Mouse (Mus musculus): ENCODE data around the gene Olfr1287. TPM values are rescaled to one million over a fixed set of nuclear protein-coding genes. Genes with fewer than 3 reads are reported as not detected.

The Olfr1287 gene
- not detected in 2 replicates for polyA plus RNA-seq (2012; rRNA removed; ENCODE audit: low replicate concordance)

DNA sequence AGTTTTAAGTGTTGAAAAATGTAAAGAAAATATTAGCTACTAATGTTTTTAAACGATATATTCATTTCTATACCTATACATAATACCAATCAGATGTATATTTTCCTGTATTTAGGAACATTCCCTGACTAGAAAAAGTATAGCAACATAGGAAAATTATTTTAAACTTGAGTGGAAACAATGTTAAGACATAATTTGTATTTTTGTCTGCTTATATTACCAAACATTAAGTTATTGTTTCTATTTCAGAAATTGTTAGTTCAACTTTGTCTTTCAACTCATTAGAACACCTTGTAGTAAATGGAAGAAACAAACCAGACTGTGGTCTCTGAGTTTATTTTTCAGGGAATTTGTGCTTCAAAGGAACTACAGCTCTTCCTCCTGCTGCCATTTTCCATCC, at the start of gene Olfr1287:
Olfr1287 (plus strand) TSS at position 301 of the 400 bp plus-strand sequence.

GRCm38 (mm10) chr2:111422931-111423330, 26.0 kb upstream of the Olfr1287 start, which contains the start of gene Olfr1286:
Gene Olfr1286, minus strand, starts transcription at chr2:111423115.

GRCm38 (mm10) chr2:111473801-111474200, 24.9 kb downstream of the Olfr1287 start, which contains the start of gene Olfr1288:
Gene Olfr1288, plus strand, starts transcription at chr2:111474101.

DNA sequence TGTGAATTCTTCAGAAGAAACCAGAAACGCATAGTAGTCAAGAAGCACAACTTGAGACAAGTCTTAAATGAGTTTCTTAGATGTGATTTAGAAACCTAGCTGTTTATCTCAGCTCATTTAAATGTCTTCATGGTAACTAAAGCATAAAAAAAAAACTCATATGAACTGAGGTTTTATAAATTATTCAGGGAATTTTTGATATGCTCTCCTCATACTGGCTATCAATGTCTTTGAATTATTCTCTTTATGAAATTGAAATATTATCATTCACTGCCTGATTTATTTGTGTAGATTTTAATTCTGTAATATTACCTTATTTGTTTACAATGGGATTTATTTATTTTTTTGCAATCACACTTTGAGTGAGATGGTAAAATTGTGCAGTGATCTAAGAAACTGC, 31.6 kb downstream of the Olfr1287 start, which contains the start of gene Olfr1289:
Olfr1289 (plus strand) TSS at position 301 of the 400 bp plus-strand sequence.

DNA sequence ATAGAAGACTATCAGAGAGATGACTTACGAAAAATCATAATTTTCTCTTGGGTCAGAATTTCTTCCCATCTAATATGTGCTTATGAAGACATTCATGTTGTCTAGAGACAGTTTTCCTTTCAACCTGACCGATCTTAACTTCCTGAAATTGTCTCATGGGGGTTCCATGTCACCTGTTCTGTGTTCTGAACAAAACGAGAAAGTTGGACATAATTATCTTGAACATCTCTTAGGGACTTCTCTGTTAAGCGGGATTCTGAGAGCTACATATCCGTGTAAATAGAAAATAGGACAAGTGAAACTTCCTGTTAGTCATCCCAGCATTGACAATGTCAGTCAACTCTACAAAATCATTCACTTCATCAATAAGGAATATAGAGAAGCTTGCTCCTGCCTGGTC, 44.8 kb downstream of the Olfr1287 start, which contains the start of gene Olfr1290:
Olfr1290 (minus strand) TSS at position 101 of the 400 bp plus-strand sequence.

DNA sequence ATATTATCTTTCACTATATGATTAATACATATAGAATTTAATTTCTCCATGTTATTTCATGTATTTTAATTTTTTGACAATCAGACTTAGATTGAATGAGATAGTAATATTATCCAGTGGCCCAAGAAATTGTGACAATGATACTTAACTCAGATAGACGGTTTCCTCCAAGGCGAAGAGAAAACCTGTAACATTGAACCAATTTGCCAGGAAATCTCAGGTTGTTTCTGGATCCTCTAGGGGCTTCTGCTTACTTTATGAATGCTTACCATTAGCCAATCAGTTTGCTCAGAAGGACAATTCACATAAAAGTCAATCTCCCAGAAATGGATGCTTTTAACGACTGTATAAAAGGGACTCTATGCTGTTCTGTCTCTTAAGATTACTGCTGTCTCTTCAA, 47.9 kb downstream of the Olfr1287 start, which contains the start of gene Olfr1291-ps1:
Olfr1291-ps1 (plus strand) TSS at position 301 of the 400 bp plus-strand sequence.

Other genes starting within 250 kb of the Olfr1287 start
- gene 4930430A15Rik, start 219.5 kb upstream of the Olfr1287 start, polyA plus RNA-seq (2012; rRNA removed; ENCODE audit: low replicate concordance), result not detected in 2 replicates
- gene Olfr1275, start 213.9 kb upstream of the Olfr1287 start, polyA plus RNA-seq (2012; rRNA removed; ENCODE audit: low replicate concordance), result not detected in 2 replicates
- not detected in 2 replicates for gene Olfr1276, start 194.6 kb upstream of the Olfr1287 start, polyA plus RNA-seq (2012; rRNA removed; ENCODE audit: low replicate concordance)
- gene Olfr1277, start 175.0 kb upstream of the Olfr1287 start, polyA plus RNA-seq (2012; rRNA removed; ENCODE audit: low replicate concordance), result not detected in 2 replicates
- gene Olfr1278, start 159.0 kb upstream of the Olfr1287 start, polyA plus RNA-seq (2012; rRNA removed; ENCODE audit: low replicate concordance), result not detected in 2 replicates
- not detected in 2 replicates for gene Olfr1279, start 148.5 kb upstream of the Olfr1287 start, polyA plus RNA-seq (2012; rRNA removed; ENCODE audit: low replicate concordance)
- gene Olfr1280, start 135.1 kb upstream of the Olfr1287 start, polyA plus RNA-seq (2012; rRNA removed; ENCODE audit: low replicate concordance), result not detected in 2 replicates
- not detected in 2 replicates for gene Olfr1281, start 122.6 kb upstream of the Olfr1287 start, polyA plus RNA-seq (2012; rRNA removed; ENCODE audit: low replicate concordance)
- gene Olfr1282, start 113.1 kb upstream of the Olfr1287 start, polyA plus RNA-seq (2012; rRNA removed; ENCODE audit: low replicate concordance), result not detected in 2 replicates
- gene Olfr1283, start 82.4 kb upstream of the Olfr1287 start, polyA plus RNA-seq (2012; rRNA removed; ENCODE audit: low replicate concordance), result not detected in 2 replicates
- not detected in 2 replicates for gene Olfr1284, start 73.6 kb upstream of the Olfr1287 start, polyA plus RNA-seq (2012; rRNA removed; ENCODE audit: low replicate concordance)
- not detected in 2 replicates for gene Olfr1286, start 26.0 kb upstream of the Olfr1287 start, polyA plus RNA-seq (2012; rRNA removed; ENCODE audit: low replicate concordance)
- gene Olfr1288, start 25.0 kb downstream of the Olfr1287 start, polyA plus RNA-seq (2012; rRNA removed; ENCODE audit: low replicate concordance), result not detected in 2 replicates
- gene Olfr1289, start 31.7 kb downstream of the Olfr1287 start, polyA plus RNA-seq (2012; rRNA removed; ENCODE audit: low replicate concordance), result not detected in 2 replicates
- not detected in 2 replicates for gene Olfr1290, start 44.7 kb downstream of the Olfr1287 start, polyA plus RNA-seq (2012; rRNA removed; ENCODE audit: low replicate concordance)
- not detected in 2 replicates for gene Olfr1291-ps1, start 48.0 kb downstream of the Olfr1287 start, polyA plus RNA-seq (2012; rRNA removed; ENCODE audit: low replicate concordance)
- gene Olfr1293-ps, start 76.1 kb downstream of the Olfr1287 start, polyA plus RNA-seq (2012; rRNA removed; ENCODE audit: low replicate concordance), result not detected in 2 replicates
- not detected in 2 replicates for gene Olfr1294, start 91.1 kb downstream of the Olfr1287 start, polyA plus RNA-seq (2012; rRNA removed; ENCODE audit: low replicate concordance)
- not detected in 2 replicates for gene Olfr1295, start 120.5 kb downstream of the Olfr1287 start, polyA plus RNA-seq (2012; rRNA removed; ENCODE audit: low replicate concordance)
- gene Olfr1297, start 177.4 kb downstream of the Olfr1287 start, polyA plus RNA-seq (2012; rRNA removed; ENCODE audit: low replicate concordance), result not detected in 2 replicates
- not detected in 2 replicates for gene Olfr1298, start 200.1 kb downstream of the Olfr1287 start, polyA plus RNA-seq (2012; rRNA removed; ENCODE audit: low replicate concordance)
- gene Olfr1299, start 212.3 kb downstream of the Olfr1287 start, polyA plus RNA-seq (2012; rRNA removed; ENCODE audit: low replicate concordance), result not detected in 2 replicates

Data from duodenum, adult 2 months (tissue).